ENCODE assay signal across 24 mouse cellular contexts in genomic region chr7:28321974-28322720, GRCm38 (mm10). TPM values are rescaled to one million over a fixed set of nuclear protein-coding genes. Genes with fewer than 3 reads are reported as not detected.
DNase-seq lines count a peak whose midpoint lies in the region; ATAC-seq and TF ChIP-seq lines count a peak whose summit lies in the region.
"Had no signal": no experiment of that assay in that cellular context is flagged by ENCODE, and none has a peak within 500 bp of the region (broad histone marks: within the 10 kb centered on the region; RNA-seq: fewer than 3 reads in every experiment).

No protein-coding gene starts in this region.

- H3K9me3 ChIP-seq in kidney, postnatal 0 days (replicated peaks; ENCODE audit: low read length) = no peaks in the 10 kb centered on the region
- H3K9me3 ChIP-seq in hindbrain, postnatal 0 days (ENCODE audit: low read length) = no peaks in the 10 kb centered on the region
- H3K9me3 ChIP-seq: hindbrain, embryonic 13.5 days; midbrain, embryonic 10.5 days; stomach, embryonic 15.5 days had no signal

- 87% methylated on average over 15 of the region's 15 CpGs for WGBS in kidney, postnatal 0 days
- WGBS in hindbrain, postnatal 0 days = 95% methylated on average over 15 of the region's 15 CpGs

- TF ChIP-seq POLR2A in bone marrow macrophage, adult 2 months (IDR thresholded peaks at IDR 0.05; ENCODE audit: borderline replicate concordance, low read depth, low read length) = no peak

- no peaks in the 10 kb centered on the region for H3K27me3 ChIP-seq in kidney, postnatal 0 days (ENCODE audit: insufficient read depth, low read length)
- no peaks in the 10 kb centered on the region for H3K27me3 ChIP-seq in hindbrain, postnatal 0 days (ENCODE audit: insufficient read depth, low read length)
- H3K27me3 ChIP-seq: hindbrain, embryonic 13.5 days; stomach, embryonic 15.5 days had no signal

- H3K9ac ChIP-seq in kidney, postnatal 0 days (ENCODE audit: low read depth, low read length) = no peak overlapping the region
- no peak overlapping the region for H3K9ac ChIP-seq in hindbrain, postnatal 0 days (replicated peaks; ENCODE audit: low read length)
- H3K9ac ChIP-seq: hindbrain, embryonic 13.5 days; stomach, embryonic 15.5 days had no signal

- TF ChIP-seq CTCF in bone marrow macrophage, adult 2 months (IDR thresholded peaks at IDR 0.05; ENCODE audit: low read depth, low read length) = no peak
- no peak for TF ChIP-seq CTCF in kidney, postnatal 0 days (IDR thresholded peaks at IDR 0.05; ENCODE audit: low read depth)
- TF ChIP-seq CTCF in hindbrain, postnatal 0 days (IDR thresholded peaks at IDR 0.05; ENCODE audit: low read depth) = no peak

- H3K27ac ChIP-seq in bone marrow macrophage, adult 2 months (ENCODE audit: insufficient read depth, low read depth, low read length) = 0 out of 2 replicates have a peak overlapping the region, but pooled peaks have one; percentile 2
- no peak overlapping the region for H3K27ac ChIP-seq in kidney, postnatal 0 days
- H3K27ac ChIP-seq in hindbrain, postnatal 0 days = no peak overlapping the region
- H3K27ac ChIP-seq: hindbrain, embryonic 13.5 days; midbrain, embryonic 10.5 days; stomach, embryonic 15.5 days had no signal

- H3K4me3 ChIP-seq in bone marrow macrophage, adult 2 months (ENCODE audit: insufficient read depth, low read length) = no peak overlapping the region
- H3K4me3 ChIP-seq in kidney, postnatal 0 days (replicated peaks; ENCODE audit: low read depth, low read length) = no peak overlapping the region
- no peak overlapping the region for H3K4me3 ChIP-seq in hindbrain, postnatal 0 days (ENCODE audit: low read length)
- H3K4me3 ChIP-seq: hindbrain, embryonic 13.5 days; midbrain, embryonic 10.5 days; stomach, embryonic 15.5 days had no signal

- H3K4me1 ChIP-seq in bone marrow macrophage, adult 2 months (ENCODE audit: control insufficient read depth, insufficient read depth, low read length) = peaks cover 12% of the 10 kb centered on the region
- H3K4me1 ChIP-seq in kidney, postnatal 0 days (replicated peaks; ENCODE audit: insufficient read depth, low read length) = no peaks in the 10 kb centered on the region
- H3K4me1 ChIP-seq in hindbrain, postnatal 0 days (ENCODE audit: insufficient read depth, low read length) = no peaks in the 10 kb centered on the region
- H3K4me1 ChIP-seq: hindbrain, embryonic 13.5 days; midbrain, embryonic 10.5 days; stomach, embryonic 15.5 days had no signal

- no peak overlapping the region for H3K4me2 ChIP-seq in kidney, postnatal 0 days (ENCODE audit: low read length)
- no peak overlapping the region for H3K4me2 ChIP-seq in hindbrain, postnatal 0 days (ENCODE audit: low read depth, low read length)
- H3K4me2 ChIP-seq: heart, embryonic 11.5 days; hindbrain, embryonic 13.5 days; stomach, embryonic 15.5 days had no signal

- ATAC-seq in kidney, postnatal 0 days (replicated peaks; ENCODE audit: low FRiP score, low read depth) = 0 out of 2 replicates have a peak, but pooled peaks have one; percentile 17
- ATAC-seq in megakaryocyte-erythroid progenitor cell, adult 5-6 weeks (replicated peaks; ENCODE audit: low FRiP score, low TSS enrichment, poor library complexity, severe bottlenecking) = peak; percentile 20; the same call in 1 of the 2 replicates
- ATAC-seq in hindbrain, postnatal 0 days = no peak
- ATAC-seq: forebrain, embryonic 16.5 days; intestine, embryonic 16.5 days had no signal

- peak; percentile 46 to 56 for DNase-seq in kidney, adult 8-10 months
- no peak for DNase-seq in kidney, postnatal 10 days
- no peak for DNase-seq in kidney, postnatal 0 days (ENCODE audit: low spot score)
- DNase-seq in cerebellum, adult 9-10 months = no peak
- no peak for DNase-seq in hindbrain, postnatal 0 days (ENCODE audit: low spot score)
- DNase-seq: adrenal gland, adult 8-10 months; cerebellum, postnatal 10 days; embryo, embryonic 11 days; heart, postnatal 14 days; layer of hippocampus, adult 9-11 months; lung, adult 18-20 months; thymus, adult 2 months had no signal

- H3K36me3 ChIP-seq in kidney, postnatal 0 days (ENCODE audit: insufficient read depth, low read length) = peaks cover 78% of the 10 kb centered on the region
- peaks cover 84% of the 10 kb centered on the region for H3K36me3 ChIP-seq in hindbrain, postnatal 0 days (ENCODE audit: insufficient read depth, low read length)

RNA-seq across cellular contexts. Expression of gene Timm50, which starts 10.3 kb away (rescaled TPM):
- 28.3 and 31.6 TPM in 2 replicates for polyA plus RNA-seq in bone marrow macrophage, adult 2 months (2012; ENCODE audit: insufficient read depth, insufficient read length, missing spikeins)
- 117 and 122 TPM in 2 replicates for polyA plus RNA-seq in kidney, postnatal 0 days (2015; fragmentation: Nextera tagmentation; extraction: Ambion mirVana)
- total RNA-seq in megakaryocyte-erythroid progenitor cell, adult 5-6 weeks (2014; fragmentation: Nextera tagmentation) = 77.5 and 91.2 TPM in 2 replicates
- total RNA-seq in megakaryocyte-erythroid progenitor cell, adult 5-6 weeks (2017) = 31.5 and 66.9 TPM in 2 replicates
- total RNA-seq in hindbrain, postnatal 0 days (2014; rRNA removed) = 71.6 and 82.9 TPM in 2 replicates
- 125 and 131 TPM in 2 replicates for polyA plus RNA-seq in hindbrain, postnatal 0 days (2015; fragmentation: Nextera tagmentation; extraction: Ambion mirVana)

RNA-seq across cellular contexts. Expression of gene Supt5, which starts 16.4 kb away (rescaled TPM):
- 72.0 and 77.4 TPM in 2 replicates for polyA plus RNA-seq in bone marrow macrophage, adult 2 months (2012; ENCODE audit: insufficient read depth, insufficient read length, missing spikeins)
- 53.4 and 59.8 TPM in 2 replicates for polyA plus RNA-seq in kidney, postnatal 0 days (2015; fragmentation: Nextera tagmentation; extraction: Ambion mirVana)
- total RNA-seq in megakaryocyte-erythroid progenitor cell, adult 5-6 weeks (2014; fragmentation: Nextera tagmentation) = 87.6 and 113 TPM in 2 replicates
- total RNA-seq in megakaryocyte-erythroid progenitor cell, adult 5-6 weeks (2017) = 68.5 and 79.4 TPM in 2 replicates
- 98.7 and 104 TPM in 2 replicates for total RNA-seq in hindbrain, postnatal 0 days (2014; rRNA removed)
- 71.8 and 76.5 TPM in 2 replicates for polyA plus RNA-seq in hindbrain, postnatal 0 days (2015; fragmentation: Nextera tagmentation; extraction: Ambion mirVana)

RNA-seq across cellular contexts. Expression of gene Dll3, which starts 20.1 kb away (rescaled TPM):
- polyA plus RNA-seq in bone marrow macrophage, adult 2 months (2012; ENCODE audit: insufficient read depth, insufficient read length, missing spikeins) = not detected in 2 replicates
- polyA plus RNA-seq in kidney, postnatal 0 days (2015; fragmentation: Nextera tagmentation; extraction: Ambion mirVana) = 0.43 and 0.45 TPM in 2 replicates
- total RNA-seq in megakaryocyte-erythroid progenitor cell, adult 5-6 weeks (2014; fragmentation: Nextera tagmentation) = 0.45 TPM in 1 of 2 replicates, not detected in the other
- total RNA-seq in megakaryocyte-erythroid progenitor cell, adult 5-6 weeks (2017) = not detected in 2 replicates
- total RNA-seq in hindbrain, postnatal 0 days (2014; rRNA removed) = 20.1 and 24.8 TPM in 2 replicates
- polyA plus RNA-seq in hindbrain, postnatal 0 days (2015; fragmentation: Nextera tagmentation; extraction: Ambion mirVana) = 17.0 and 20.2 TPM in 2 replicates
- total RNA-seq: gastrocnemius, postnatal 4 days; heart, postnatal 14 days had no signal
- polyA plus RNA-seq: urinary bladder, adult 2 months had no signal

RNA-seq across cellular contexts. Expression of gene Rps16, which starts 28.3 kb away (rescaled TPM):
- polyA plus RNA-seq in bone marrow macrophage, adult 2 months (2012; ENCODE audit: insufficient read depth, insufficient read length, missing spikeins) = 801 and 823 TPM in 2 replicates
- polyA plus RNA-seq in kidney, postnatal 0 days (2015; fragmentation: Nextera tagmentation; extraction: Ambion mirVana) = 1,088 and 1,198 TPM in 2 replicates
- total RNA-seq in megakaryocyte-erythroid progenitor cell, adult 5-6 weeks (2014; fragmentation: Nextera tagmentation) = 3,991 and 4,625 TPM in 2 replicates
- 881 and 1,091 TPM in 2 replicates for total RNA-seq in megakaryocyte-erythroid progenitor cell, adult 5-6 weeks (2017)
- 97.7 and 154 TPM in 2 replicates for total RNA-seq in hindbrain, postnatal 0 days (2014; rRNA removed)
- 539 and 575 TPM in 2 replicates for polyA plus RNA-seq in hindbrain, postnatal 0 days (2015; fragmentation: Nextera tagmentation; extraction: Ambion mirVana)

RNA-seq across cellular contexts. Expression of gene Selenov, which starts 31.2 kb away (rescaled TPM):
- polyA plus RNA-seq in bone marrow macrophage, adult 2 months (2012; ENCODE audit: insufficient read depth, insufficient read length, missing spikeins) = not detected in 2 replicates
- polyA plus RNA-seq in kidney, postnatal 0 days (2015; fragmentation: Nextera tagmentation; extraction: Ambion mirVana) = 0.14 and 0.26 TPM in 2 replicates
- total RNA-seq in megakaryocyte-erythroid progenitor cell, adult 5-6 weeks (2014; fragmentation: Nextera tagmentation) = not detected in 2 replicates
- not detected in 2 replicates for total RNA-seq in megakaryocyte-erythroid progenitor cell, adult 5-6 weeks (2017)
- 2.1 and 3.6 TPM in 2 replicates for total RNA-seq in hindbrain, postnatal 0 days (2014; rRNA removed)
- polyA plus RNA-seq in hindbrain, postnatal 0 days (2015; fragmentation: Nextera tagmentation; extraction: Ambion mirVana) = 5.1 and 7.1 TPM in 2 replicates
- total RNA-seq: gastrocnemius, postnatal 4 days; heart, postnatal 14 days had no signal
- polyA plus RNA-seq: embryonic facial prominence, embryonic 14.5 days; heart, embryonic 11.5 days; limb, embryonic 11.5 days; urinary bladder, adult 2 months had no signal

Comparison
In these comparisons a context has a peak if more than half of its experiments do, and no peak if none do; other contexts are left out.
1. DNase-seq: peak in kidney, adult 8-10 months (2 of 2); none in kidney, postnatal 10 days (single experiment), kidney, postnatal 0 days (single experiment), cerebellum, adult 9-10 months (single experiment) and hindbrain, postnatal 0 days (single experiment).
2. RNA of gene Dll3, which starts 20.1 kb away (polyA plus RNA-seq): 17.0 to 20.2 TPM in hindbrain, postnatal 0 days; 0.43 to 0.45 TPM in kidney, postnatal 0 days and not detected in bone marrow macrophage, adult 2 months; every median in the first group is over 10 times any median in the second.